Mouse (Mus musculus): ENCODE results near the gene Cpd. TPM values are rescaled to one million over a fixed set of nuclear protein-coding genes. Genes with fewer than 3 reads are reported as not detected.
A peak's percentile ranks its signal among the peaks of the same experiment; 100 is the strongest.

Cpd gene
- total and polyA plus RNA-seq, 3 experiments: 11.2 to 28.5 (median 27.7) TPM

- no peak overlapping the region for H3K4me3 ChIP-seq (replicated peaks in 1 of 3; ENCODE audit: low read depth in 2 of 3, low read length in 2 of 3, poor library complexity in 1 of 3)
- H3K9me3 ChIP-seq (replicated peaks; ENCODE audit: low read length): no peaks in the 10 kb centered on the region
- TF ChIP-seq KAT2A (IDR thresholded peaks at IDR 0.05; ENCODE audit: insufficient replicate concordance, low read length): no peak
- no peak for TF ChIP-seq ZNF384 (IDR thresholded peaks at IDR 0.05; ENCODE audit: low read depth, low read length)
- no peak for TF ChIP-seq POLR2A (IDR thresholded peaks at IDR 0.05; ENCODE audit: low read depth, low read length)
- TF ChIP-seq MAX (IDR thresholded peaks at IDR 0.05; ENCODE audit: low read length): no peak
- no peak for TF ChIP-seq TCF12 (IDR thresholded peaks at IDR 0.05; ENCODE audit: low read depth, low read length)
- H3K9ac ChIP-seq (ENCODE audit: insufficient read depth, low read depth): no peak overlapping the region
- peaks cover 0 to 2% of the 10 kb centered on the region in 2 experiments for H3K36me3 ChIP-seq (replicated peaks in 1 of 2; ENCODE audit: control insufficient read depth in 1 of 2, insufficient read depth in 1 of 2, low read length in 1 of 2)
- no peaks in the 10 kb centered on the region for H3K27me3 ChIP-seq (replicated peaks)
- in situ Hi-C loops (cut with MboI; ENCODE audit: low pct_ligation_motif_present, low pct_unique_long_range_greater_than_20kb, low sequenced_read_pairs) (no loop called here), dilution Hi-C loops (cut with MboI; ENCODE audit: extremely low pct_ligation_motif_present, extremely low pct_unique_long_range_greater_than_20kb, low sequenced_read_pairs) (no loop called here)
- no peak overlapping the region for H3K4me2 ChIP-seq (ENCODE audit: insufficient read depth, low read depth, poor library complexity, severe bottlenecking)
- DNase-seq (ENCODE audit: extremely low read depth): no peak
- no peaks in the 10 kb centered on the region for H3K79me2 ChIP-seq (replicated peaks; ENCODE audit: control insufficient read depth, extremely low read depth, insufficient read depth, poor library complexity, severe bottlenecking)
- H3K4me1 ChIP-seq (ENCODE audit: control insufficient read depth in 1 of 2, insufficient read depth in 2 of 2): no peaks in the 10 kb centered on the region
- no peak overlapping the region for H3K27ac ChIP-seq (ENCODE audit: insufficient read depth, low read depth)
Measured at GRCm38 (mm10) chr11:76824885-76825265, 21.9 kb downstream of the Cpd start.

GRCm38 (mm10) chr11:76824238-76824884 is 22.5 kb downstream of the Cpd start:
- Histone ChIP-seq H3K9me3 (replicated peaks; ENCODE audit: low read length) (no peaks in the 10 kb centered on the region), H3K27ac (ENCODE audit: insufficient read depth, low read depth) (no peak overlapping the region), H3K27me3 (replicated peaks) (no peaks in the 10 kb centered on the region), H3K4me3 (replicated peaks in 1 of 3; ENCODE audit: low read depth in 2 of 3, low read length in 2 of 3, poor library complexity in 1 of 3) (no peak overlapping the region), H3K79me2 (replicated peaks; ENCODE audit: control insufficient read depth, extremely low read depth, insufficient read depth, poor library complexity, severe bottlenecking) (no peaks in the 10 kb centered on the region), H3K4me2 (ENCODE audit: insufficient read depth, low read depth, poor library complexity, severe bottlenecking) (no peak overlapping the region), H3K36me3 (replicated peaks in 1 of 2; ENCODE audit: control insufficient read depth in 1 of 2, insufficient read depth in 1 of 2, low read length in 1 of 2) (peaks cover 0 to 2% of the 10 kb centered on the region in 2 experiments), H3K4me1 (ENCODE audit: control insufficient read depth in 1 of 2, insufficient read depth in 2 of 2) (no peaks in the 10 kb centered on the region), H3K9ac (ENCODE audit: insufficient read depth, low read depth) (no peak overlapping the region)
- DNase-seq (ENCODE audit: extremely low read depth): no peak
- TF ChIP-seq EP300 (IDR thresholded peaks at IDR 0.05; ENCODE audit: low read length) (no peak), CHD2 (IDR thresholded peaks at IDR 0.05; ENCODE audit: low read length) (no peak), ZNF384 (IDR thresholded peaks at IDR 0.05; ENCODE audit: low read depth, low read length) (0 out of 2 replicates have a peak, but pooled peaks have one; percentile 35), USF1 (IDR thresholded peaks at IDR 0.05; ENCODE audit: low read depth, low read length) (no peak)
- in situ Hi-C loops (cut with MboI; ENCODE audit: low pct_ligation_motif_present, low pct_unique_long_range_greater_than_20kb, low sequenced_read_pairs): no loop called here
- dilution Hi-C loops (cut with MboI; ENCODE audit: extremely low pct_ligation_motif_present, extremely low pct_unique_long_range_greater_than_20kb, low sequenced_read_pairs): no loop called here

DNA sequence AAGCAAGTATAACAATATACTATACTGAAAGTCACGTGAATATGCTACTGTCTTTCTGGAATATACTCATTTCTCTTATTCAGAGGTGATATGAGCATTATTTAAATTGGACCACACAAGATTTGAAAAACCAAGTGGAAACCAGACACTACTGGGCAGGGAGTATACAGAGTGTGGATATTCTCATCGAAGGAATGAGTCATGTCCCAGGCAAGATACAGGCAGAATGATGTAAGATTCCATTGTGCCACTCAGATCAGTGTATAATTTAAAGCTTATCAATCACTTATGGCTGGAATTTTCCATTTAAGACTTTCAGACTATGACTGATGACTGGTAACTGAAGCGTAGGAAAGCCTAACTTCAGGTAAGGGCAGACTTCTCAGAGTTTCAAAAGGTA is 23.2 kb downstream of the Cpd start:
- H3K4me2 ChIP-seq (ENCODE audit: insufficient read depth, low read depth, poor library complexity, severe bottlenecking): no peak overlapping the region
- no peaks in the 10 kb centered on the region for H3K4me1 ChIP-seq (ENCODE audit: control insufficient read depth in 1 of 2, insufficient read depth in 2 of 2)
- H3K36me3 ChIP-seq (replicated peaks in 1 of 2; ENCODE audit: control insufficient read depth in 1 of 2, insufficient read depth in 1 of 2, low read length in 1 of 2): peaks cover 0 to 2% of the 10 kb centered on the region in 2 experiments
- H3K27me3 ChIP-seq (replicated peaks): no peaks in the 10 kb centered on the region
- in situ Hi-C loops (cut with MboI; ENCODE audit: low pct_ligation_motif_present, low pct_unique_long_range_greater_than_20kb, low sequenced_read_pairs) (no loop called here), dilution Hi-C loops (cut with MboI; ENCODE audit: extremely low pct_ligation_motif_present, extremely low pct_unique_long_range_greater_than_20kb, low sequenced_read_pairs) (no loop called here)
- no peak overlapping the region for H3K27ac ChIP-seq (ENCODE audit: insufficient read depth, low read depth)
- no peaks in the 10 kb centered on the region for H3K9me3 ChIP-seq (replicated peaks; ENCODE audit: low read length)
- H3K79me2 ChIP-seq (replicated peaks; ENCODE audit: control insufficient read depth, extremely low read depth, insufficient read depth, poor library complexity, severe bottlenecking): no peaks in the 10 kb centered on the region
- H3K9ac ChIP-seq (ENCODE audit: insufficient read depth, low read depth): no peak overlapping the region
- no peak for TF ChIP-seq RCOR1 (conservative IDR thresholded peaks at IDR 0.05; ENCODE audit: low read depth, low read length)
- no peak for TF ChIP-seq EP300 (IDR thresholded peaks at IDR 0.05; ENCODE audit: low read length)
- TF ChIP-seq MAZ (IDR thresholded peaks at IDR 0.05; ENCODE audit: low read depth, low read length): no peak
- no peak for TF ChIP-seq CTCF (conservative IDR thresholded peaks at IDR 0.05 in 1 of 2, IDR thresholded peaks at IDR 0.05 in 1 of 2; ENCODE audit: low read depth in 2 of 2, low read length in 2 of 2)
- TF ChIP-seq GABPA (IDR thresholded peaks at IDR 0.05; ENCODE audit: insufficient replicate concordance, low read depth, low read length): no peak
- no peak for TF ChIP-seq JUND (conservative IDR thresholded peaks at IDR 0.05; ENCODE audit: low read depth, low read length)
- no peak overlapping the region for H3K4me3 ChIP-seq (replicated peaks in 1 of 3; ENCODE audit: low read depth in 2 of 3, low read length in 2 of 3, poor library complexity in 1 of 3)
- no peak for DNase-seq (ENCODE audit: extremely low read depth)

All from CH12.LX (cell line).